Mouse (Mus musculus) adipose tissue, adult 10 weeks (tissue): ENCODE results near the gene Slc4a8. TPM values are rescaled to one million over a fixed set of nuclear protein-coding genes. Genes with fewer than 3 reads are reported as not detected.

Experiments
- polyA plus RNA-seq: library from polyadenylated mRNA; stranded (reverse); fragments of 350-450 nt; fragmentation: Illumina TruSeq; extraction: RNeasy Lipid Tissue Mini Kit (QIAGEN cat#74804); gene quantifications from one replicate; pipeline ENCODE4 v1.2.3, GENCODE M21; 2014; ENCODE audit warnings: low read depth, low replicate concordance

Slc4a8 gene
- 10.1 TPM for polyA plus RNA-seq

GRCm38 (mm10) chr15:100761419-100762185 lies at the start of gene Slc4a8:
Slc4a8 (plus strand) TSS chr15:100761747.

GRCm38 (mm10) chr15:100729281-100729985 lies 32.1 kb upstream of the Slc4a8 start, which contains the start of gene Galnt6:
Galnt6 (minus strand) TSS chr15:100729376.

GRCm38 (mm10) chr15:100869558-100869957 lies 108.0 kb downstream of the Slc4a8 start, which contains the start of gene Scn8a:
Scn8a (plus strand) TSS chr15:100869858.

Other genes starting within 250 kb of the Slc4a8 start
- gene Tfcp2, start 209.7 kb upstream of the Slc4a8 start, polyA plus RNA-seq = 19.3 TPM
- 42.7 TPM for gene Pou6f1, start 161.8 kb upstream of the Slc4a8 start, polyA plus RNA-seq
- gene Dazap2, start 146.4 kb upstream of the Slc4a8 start, polyA plus RNA-seq = 271 TPM
- 77.1 TPM for gene Smagp, start 124.8 kb upstream of the Slc4a8 start, polyA plus RNA-seq
- gene Bin2, start 92.2 kb upstream of the Slc4a8 start, polyA plus RNA-seq = 4.3 TPM
- gene Cela1, start 73.8 kb upstream of the Slc4a8 start, polyA plus RNA-seq = 30.0 TPM
- gene Galnt6, start 32.4 kb upstream of the Slc4a8 start, polyA plus RNA-seq = 5.5 TPM
- gene Scn8a, start 108.1 kb downstream of the Slc4a8 start, polyA plus RNA-seq = 3.0 TPM